ENCODE assay signal across 17 mouse cellular contexts in genomic region chr14:60592339-60592738, GRCm38 (mm10). TPM values are rescaled to one million over a fixed set of nuclear protein-coding genes. Genes with fewer than 3 reads are reported as not detected.
DNase-seq lines count a peak whose midpoint lies in the region; ATAC-seq lines count a peak whose summit lies in the region.
"Had no signal": no experiment of that assay in that cellular context is flagged by ENCODE, and none has a peak within 500 bp of the region (broad histone marks: within the 10 kb centered on the region; RNA-seq: fewer than 3 reads in every experiment).

No protein-coding gene starts in this region.

- no peak overlapping the region for H3K9ac ChIP-seq in forebrain, embryonic 16.5 days (replicated peaks; ENCODE audit: low read depth, low read length)
- H3K9ac ChIP-seq in kidney, embryonic 14.5 days (ENCODE audit: low read depth, low read length) = no peak overlapping the region
- H3K9ac ChIP-seq: forebrain, postnatal 0 days; heart, embryonic 12.5 days; neural tube, embryonic 13.5 days had no signal

- no peak overlapping the region for H3K4me2 ChIP-seq in forebrain, embryonic 16.5 days (ENCODE audit: low read length)
- H3K4me2 ChIP-seq in kidney, embryonic 14.5 days (replicated peaks; ENCODE audit: low read depth, low read length) = no peak overlapping the region
- H3K4me2 ChIP-seq: neural tube, embryonic 13.5 days had no signal

- ATAC-seq in forebrain, embryonic 16.5 days = no peak
- ATAC-seq in kidney, embryonic 14.5 days (ENCODE audit: low FRiP score, low TSS enrichment) = no peak
- no peak for ATAC-seq in megakaryocyte, adult 5-6 weeks (ENCODE audit: poor library complexity, severe bottlenecking)
- ATAC-seq: forebrain, postnatal 0 days had no signal

- H3K4me1 ChIP-seq in forebrain, embryonic 10.5 days = peaks cover 38% of the 10 kb centered on the region
- H3K4me1 ChIP-seq in forebrain, embryonic 16.5 days (replicated peaks; ENCODE audit: control insufficient read depth, insufficient read depth, low read length) = peaks cover 4% of the 10 kb centered on the region; the same call in 1 of the 2 replicates
- peaks cover 30% of the 10 kb centered on the region for H3K4me1 ChIP-seq in kidney, embryonic 14.5 days (ENCODE audit: control insufficient read depth, insufficient read depth, low read length)
- H3K4me1 ChIP-seq in megakaryocyte, embryonic 14.5 days = peaks cover 11% of the 10 kb centered on the region

- H3K36me3 ChIP-seq in forebrain, embryonic 10.5 days (replicated peaks) = 0 out of 2 replicates have a peak, but pooled peaks cover 2% of the 10 kb centered on the region
- H3K36me3 ChIP-seq in forebrain, embryonic 16.5 days (ENCODE audit: control insufficient read depth, insufficient read depth) = no peaks in the 10 kb centered on the region
- H3K36me3 ChIP-seq in kidney, embryonic 14.5 days (ENCODE audit: control insufficient read depth, insufficient read depth, low read length) = no peaks in the 10 kb centered on the region
- no peaks in the 10 kb centered on the region for H3K36me3 ChIP-seq in megakaryocyte, embryonic 14.5 days (replicated peaks; ENCODE audit: low read length)
- H3K36me3 ChIP-seq: G1E; heart, embryonic 12.5 days; neural tube, embryonic 13.5 days had no signal

- H3K27ac ChIP-seq in forebrain, embryonic 10.5 days = 0 out of 2 replicates have a peak overlapping the region, but pooled peaks have one; percentile 1
- H3K27ac ChIP-seq in forebrain, embryonic 16.5 days (ENCODE audit: low read length) = no peak overlapping the region
- peak overlapping the region; percentile 5; the same call in 1 of the 2 replicates for H3K27ac ChIP-seq in kidney, embryonic 14.5 days (ENCODE audit: low read depth, low read length)
- H3K27ac ChIP-seq: layer of hippocampus, adult 2 months; macrophage; neural tube, embryonic 13.5 days had no signal

- 87% methylated on average over 5 of the region's 5 CpGs for WGBS in forebrain, embryonic 10.5 days
- WGBS in forebrain, embryonic 16.5 days = 84% methylated on average over 5 of the region's 5 CpGs
- WGBS in kidney, embryonic 14.5 days = 70% methylated on average over 5 of the region's 5 CpGs

- H3K9me3 ChIP-seq in forebrain, embryonic 10.5 days = no peaks in the 10 kb centered on the region
- no peaks in the 10 kb centered on the region for H3K9me3 ChIP-seq in forebrain, embryonic 16.5 days (ENCODE audit: control insufficient read depth, low read length)
- no peaks in the 10 kb centered on the region for H3K9me3 ChIP-seq in kidney, embryonic 14.5 days (ENCODE audit: control insufficient read depth, low read length)
- no peaks in the 10 kb centered on the region for H3K9me3 ChIP-seq in megakaryocyte, embryonic 14.5 days
- H3K9me3 ChIP-seq: G1E; heart, embryonic 12.5 days; neural tube, embryonic 13.5 days had no signal

- no peak for DNase-seq in forebrain, embryonic 10.5 days (ENCODE audit: extremely low spot score, low spot score)
- no peak for DNase-seq in kidney, postnatal 14 days
- DNase-seq in layer of hippocampus, postnatal 25 days (ENCODE audit: extremely low spot score in 1 of 2, low spot score in 1 of 2) = no peak
- no peak for DNase-seq in adrenal gland, postnatal 4 days (ENCODE audit: low spot score in 2 of 2)
- DNase-seq: cerebellum, postnatal 36 days; gastrocnemius, postnatal 14 days; thymus, postnatal 36 days had no signal

- no peaks in the 10 kb centered on the region for H3K27me3 ChIP-seq in forebrain, embryonic 10.5 days (ENCODE audit: poor library complexity, severe bottlenecking)
- no peaks in the 10 kb centered on the region for H3K27me3 ChIP-seq in forebrain, embryonic 16.5 days (replicated peaks; ENCODE audit: control insufficient read depth, insufficient read depth, low read length)
- no peaks in the 10 kb centered on the region for H3K27me3 ChIP-seq in kidney, embryonic 14.5 days (ENCODE audit: control insufficient read depth, insufficient read depth, low read length)
- no peaks in the 10 kb centered on the region for H3K27me3 ChIP-seq in megakaryocyte, embryonic 14.5 days (replicated peaks)
- H3K27me3 ChIP-seq: heart, embryonic 12.5 days; neural tube, embryonic 13.5 days had no signal

- H3K4me3 ChIP-seq in forebrain, embryonic 10.5 days = no peak overlapping the region
- no peak overlapping the region for H3K4me3 ChIP-seq in forebrain, embryonic 16.5 days (replicated peaks; ENCODE audit: low read length)
- no peak overlapping the region for H3K4me3 ChIP-seq in kidney, embryonic 14.5 days (ENCODE audit: low read length)
- peak overlapping the region; percentile 48 for H3K4me3 ChIP-seq in megakaryocyte, embryonic 14.5 days (replicated peaks)
- H3K4me3 ChIP-seq: heart, embryonic 12.5 days; layer of hippocampus, adult 2 months; neural tube, embryonic 13.5 days had no signal

RNA-seq across cellular contexts. Expression of gene Spata13, which starts 41.5 kb away (rescaled TPM):
- polyA plus RNA-seq in forebrain, embryonic 10.5 days (2016; fragmentation: Nextera tagmentation; extraction: Ambion mirVana) = 97.0 and 102 TPM in 2 replicates
- 41.4 and 41.8 TPM in 2 replicates for polyA plus RNA-seq in forebrain, embryonic 16.5 days (2015; fragmentation: Nextera tagmentation; extraction: Ambion mirVana)
- 54.1 and 65.7 TPM in 2 replicates for polyA plus RNA-seq in kidney, embryonic 14.5 days (2014; fragmentation: Nextera tagmentation; extraction: Ambion mirVana)
- 1.1 and 1.3 TPM in 2 replicates for polyA plus RNA-seq in megakaryocyte, embryonic 14.5 days (2012; ENCODE audit: insufficient read depth, low replicate concordance)
- 9.4 and 10.2 TPM in 2 replicates for total RNA-seq in megakaryocyte, adult 5-6 weeks (2015)
- 18.2 and 19.0 TPM in 2 replicates for total RNA-seq in megakaryocyte, adult 5-6 weeks (2017)
- 10 to 100 TPM; 27.6 to 28.5 TPM for total RNA-seq in layer of hippocampus, postnatal 25 days (2021)
- total RNA-seq in adrenal gland, postnatal 4 days (2021) = 100 to 1,000 TPM; 140 to 145 TPM

Comparison
In these comparisons a context has a peak if more than half of its experiments do, and no peak if none do; other contexts are left out.
1. RNA of gene Spata13, which starts 41.5 kb away (polyA plus RNA-seq): 97.0 to 102 TPM in forebrain, embryonic 10.5 days, 54.1 to 65.7 TPM in kidney, embryonic 14.5 days and 41.4 to 41.8 TPM in forebrain, embryonic 16.5 days; 1.1 to 1.3 TPM in megakaryocyte, embryonic 14.5 days; every median in the first group is over 10 times any median in the second.